Mouse (Mus musculus): Measurements from ENCODE around the gene Syt14.
A peak's percentile ranks its signal among the peaks of the same experiment; 100 is the strongest.

Gene Syt14

DNA sequence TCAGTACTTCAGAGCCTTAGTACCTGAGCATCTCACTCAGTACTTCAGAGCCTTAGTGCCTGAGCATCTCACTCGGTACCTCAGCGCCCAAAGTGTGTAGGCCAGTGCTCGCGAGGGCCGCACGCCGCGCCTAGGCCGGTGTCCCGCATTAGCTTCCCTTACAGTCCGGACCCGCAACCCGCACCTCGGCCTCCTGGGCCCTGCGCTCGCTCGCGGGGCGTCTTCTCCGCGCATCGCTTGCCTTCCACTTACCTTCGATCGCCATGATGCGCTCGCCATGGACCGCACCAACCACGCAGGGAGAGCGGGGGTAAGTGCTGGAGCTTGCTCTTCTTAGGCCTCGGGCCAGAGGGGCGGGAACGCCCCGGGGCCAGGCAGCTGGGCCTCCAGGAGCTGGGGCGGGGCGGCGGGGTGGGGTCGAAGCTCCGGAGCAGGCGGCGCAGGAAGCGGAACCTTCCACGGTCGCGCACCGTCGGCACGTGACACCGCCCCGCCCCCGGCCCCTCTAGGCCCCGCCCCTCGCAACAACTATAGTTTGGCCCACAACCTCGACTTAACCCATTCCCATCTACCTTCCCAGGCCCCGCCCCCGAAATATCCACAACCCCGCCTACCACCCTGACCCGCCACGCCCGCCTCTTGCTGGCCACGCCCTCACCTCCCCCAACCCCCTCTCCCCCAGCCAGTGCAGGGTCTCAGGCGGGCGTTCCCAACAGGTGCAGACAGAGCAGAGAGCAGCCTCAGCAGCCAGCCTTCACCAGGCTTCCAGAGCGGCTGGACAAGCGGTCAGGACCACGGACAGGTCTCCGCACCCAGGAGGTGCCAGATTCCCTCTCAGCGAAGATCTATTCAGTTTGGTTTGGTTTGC lies at the start of gene Syt14:
Gene Syt14, minus strand, starts transcription at position 405 of the 868 bp plus-strand sequence.
- DNase-seq: peak; percentile 66

DNA sequence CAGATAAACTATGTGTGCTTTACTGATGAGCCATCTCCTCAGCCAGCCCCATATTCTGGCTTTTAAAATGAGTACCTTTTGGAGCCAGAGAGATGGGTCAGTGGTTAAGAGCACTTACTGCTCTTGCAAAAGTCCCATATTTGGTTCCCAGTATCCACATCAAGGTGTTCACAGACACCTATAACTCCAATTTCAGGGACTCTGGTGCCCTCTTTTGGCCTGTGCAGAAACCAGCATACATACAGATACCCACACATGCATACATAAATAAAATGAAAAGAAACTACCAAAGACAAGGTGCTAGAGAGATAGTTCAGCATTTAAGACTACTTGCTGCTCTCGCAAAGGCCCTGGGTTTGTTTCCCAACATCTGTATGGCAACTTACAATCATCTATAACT lies 48.4 kb upstream of the Syt14 start:
- no peak for DNase-seq

DNA sequence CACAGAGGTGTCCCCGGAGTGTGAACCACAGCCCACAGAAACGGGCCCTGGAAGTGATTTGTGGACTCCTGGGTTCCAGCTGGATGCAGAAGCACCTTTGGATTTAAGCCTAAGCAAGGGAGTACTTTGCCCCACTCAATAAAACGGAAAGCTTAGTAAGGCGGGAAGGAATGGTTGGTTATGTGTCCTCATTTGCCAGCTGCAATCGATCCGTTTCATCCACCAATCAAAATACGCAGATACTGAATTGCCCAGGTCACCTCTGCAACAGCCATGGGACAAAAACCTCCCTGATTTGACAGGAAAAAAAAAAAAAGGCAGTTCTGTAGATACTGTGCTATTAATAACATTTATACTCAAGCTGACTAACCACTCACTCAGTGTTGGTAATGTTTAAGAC lies 47.5 kb upstream of the Syt14 start:
- DNase-seq: no peak

DNA sequence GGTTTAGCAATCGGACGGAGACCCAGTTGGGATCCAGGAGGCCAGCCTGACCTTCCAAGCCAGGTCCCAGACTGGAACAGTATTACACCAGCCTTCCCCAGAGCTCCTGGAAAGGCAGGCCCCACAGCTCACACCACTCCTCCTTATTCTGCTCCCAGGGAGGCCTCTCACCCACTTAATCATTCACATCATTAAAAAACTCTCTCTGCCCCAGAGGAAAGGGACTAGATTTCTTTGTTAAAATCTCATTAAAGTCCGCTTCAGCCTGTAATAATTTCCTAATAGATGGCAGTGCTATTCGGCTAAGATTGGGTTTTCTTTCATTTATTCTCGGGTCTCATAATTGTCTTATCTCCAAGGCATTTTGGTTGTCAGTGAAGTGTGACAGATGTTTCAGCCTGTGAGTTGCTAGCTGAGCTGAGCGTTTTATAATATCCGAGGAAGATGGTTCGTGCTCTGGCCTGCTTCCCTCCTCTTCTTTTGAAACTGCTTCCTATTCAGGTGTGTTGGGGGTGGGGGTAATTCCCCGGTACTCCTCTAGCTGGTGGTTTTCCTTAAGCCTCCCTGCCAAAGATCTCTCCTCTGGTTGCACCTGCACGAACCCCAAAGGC lies 46.8 kb upstream of the Syt14 start:
- DNase-seq: peak; percentile 17

DNA sequence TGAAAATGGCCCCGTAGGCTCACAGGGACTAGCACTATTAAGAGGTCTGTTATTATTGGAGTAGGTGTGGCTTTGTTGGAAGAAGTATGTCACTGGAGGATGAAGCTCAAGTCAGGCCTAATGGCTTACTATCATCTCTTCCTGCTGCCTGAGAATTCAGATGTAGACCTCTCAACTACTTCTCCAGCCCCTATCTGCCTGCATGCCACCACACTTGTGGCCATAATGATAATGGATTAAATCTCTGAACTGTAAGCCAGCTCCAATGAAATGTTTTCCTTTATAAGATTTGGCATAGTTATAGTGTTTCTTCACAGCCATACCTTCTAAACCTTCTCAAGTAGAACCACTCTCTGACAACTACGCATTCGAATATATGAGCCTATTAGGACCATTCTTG lies 27.0 kb upstream of the Syt14 start:
- DNase-seq: no peak

DNA sequence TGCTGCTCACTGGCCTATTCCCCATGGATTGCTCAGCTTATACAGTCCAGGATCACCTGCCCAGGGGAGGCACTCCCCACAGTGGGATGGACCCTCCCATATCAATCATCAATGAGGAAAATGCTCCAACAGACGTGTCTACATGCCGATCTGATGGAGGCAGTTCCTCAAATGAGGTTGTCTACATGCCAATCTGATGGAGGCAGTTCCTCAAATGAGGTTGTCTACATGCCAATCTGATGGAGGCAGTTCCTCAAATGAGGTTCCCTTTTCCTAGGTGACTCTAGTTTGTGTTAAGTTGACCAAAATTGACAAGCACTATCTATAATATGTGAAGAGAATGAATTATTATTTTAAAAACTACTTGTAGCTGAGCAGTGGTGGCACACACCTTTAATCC lies 24.6 kb upstream of the Syt14 start:
- DNase-seq: no peak

DNA sequence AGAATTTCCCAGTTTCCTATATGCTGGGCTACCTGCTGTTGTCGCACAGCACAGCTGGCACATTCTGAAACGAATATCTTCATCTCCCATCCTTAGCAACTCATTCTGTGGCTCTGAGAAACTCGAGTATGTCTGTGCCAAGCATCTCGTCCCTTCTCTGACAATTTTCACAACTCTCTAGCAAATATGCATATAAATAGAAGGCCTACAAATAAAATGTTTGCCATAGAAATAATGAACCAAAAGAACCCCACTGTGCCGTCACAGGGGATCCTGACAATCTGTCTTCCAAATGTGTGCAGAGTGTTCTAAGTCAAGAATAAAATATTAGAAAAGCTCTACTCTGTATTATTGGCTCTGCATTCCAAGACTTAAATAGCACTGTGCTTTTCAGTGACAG lies 24.0 kb upstream of the Syt14 start:
- no peak for DNase-seq

DNA sequence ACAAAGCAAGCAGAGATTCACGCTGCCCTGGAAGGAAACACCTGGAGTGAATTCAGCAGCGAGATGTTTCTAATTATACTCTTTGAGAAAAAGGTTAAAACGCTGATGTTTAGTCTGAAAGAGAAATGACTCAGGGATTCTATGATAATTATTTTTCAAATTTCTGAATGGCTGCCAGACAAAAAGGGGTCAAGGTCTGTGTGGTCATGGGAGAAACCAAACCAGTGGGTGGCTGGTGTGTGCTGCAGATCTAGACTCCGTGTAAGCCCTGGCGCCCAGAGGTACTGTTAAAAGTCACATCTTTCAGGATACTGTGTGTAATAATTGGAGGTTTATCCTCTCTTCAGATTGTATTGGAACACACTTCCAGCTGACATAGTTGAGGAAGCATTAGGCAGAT lies 18.8 kb upstream of the Syt14 start:
- no peak for DNase-seq

DNA sequence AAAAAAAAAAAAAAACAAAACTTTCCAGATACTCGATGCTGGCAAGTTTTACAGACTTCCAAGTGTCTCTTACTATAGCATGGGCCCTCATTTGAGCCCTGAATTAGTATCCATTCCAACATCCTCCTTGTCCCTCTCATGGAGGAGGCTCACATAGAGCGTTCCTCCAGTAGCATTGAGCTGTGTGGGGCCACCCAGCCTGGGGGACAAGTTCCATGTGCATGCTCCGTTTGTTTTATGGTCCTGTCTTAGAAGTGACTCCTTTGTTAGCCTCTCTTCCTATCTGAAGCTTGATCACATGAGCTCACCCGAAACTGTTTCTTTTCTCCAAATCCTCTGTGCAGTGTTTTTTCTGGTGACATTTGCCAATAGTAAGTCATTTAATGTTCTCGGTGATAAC lies 17.5 kb upstream of the Syt14 start:
- DNase-seq: no peak

DNA sequence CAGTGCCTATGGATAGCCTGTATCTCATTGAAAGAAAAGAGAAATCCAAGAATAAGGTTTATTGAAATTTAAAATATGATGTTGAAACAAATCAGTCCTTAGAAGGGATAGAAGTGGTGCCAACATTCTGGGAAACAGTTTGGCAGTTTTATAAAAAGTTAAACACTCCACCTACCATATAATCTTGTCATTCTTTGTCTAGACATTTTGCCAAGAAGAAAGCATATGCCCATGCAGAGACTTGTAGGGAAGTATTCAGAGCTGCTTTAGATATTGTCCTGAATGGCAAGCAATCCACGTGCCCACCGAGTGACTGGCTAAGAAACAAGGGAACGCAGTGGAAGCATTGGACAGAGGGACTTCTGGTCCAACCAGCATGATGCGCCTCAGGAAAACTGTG lies 12.0 kb upstream of the Syt14 start:
- DNase-seq: no peak

DNA sequence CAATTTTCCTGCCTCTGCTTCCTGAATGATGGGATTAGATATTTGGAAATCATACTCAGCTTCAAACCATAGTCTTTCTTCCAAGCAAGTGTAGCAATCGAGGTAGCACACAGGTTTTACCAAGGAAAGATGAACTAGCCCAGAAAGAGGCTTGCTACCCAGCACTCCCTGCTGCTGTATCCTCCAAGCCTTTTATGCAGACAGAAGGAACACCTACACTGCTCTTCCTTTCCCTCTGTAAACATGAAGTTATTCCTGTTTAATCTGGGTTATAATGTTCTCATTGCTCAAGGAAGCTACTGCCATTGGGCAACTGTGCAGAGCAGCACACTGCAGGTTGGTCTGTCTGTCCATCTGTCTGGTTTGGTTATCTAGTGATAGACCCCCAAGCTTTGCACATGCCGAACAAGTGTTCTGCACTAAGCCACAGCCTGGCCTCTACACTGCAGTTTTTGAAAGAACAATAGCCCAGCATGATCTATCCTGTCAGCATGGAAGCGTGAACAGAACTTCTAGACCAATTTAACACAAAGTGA lies 7.3 kb upstream of the Syt14 start:
- DNase-seq: no peak

DNA sequence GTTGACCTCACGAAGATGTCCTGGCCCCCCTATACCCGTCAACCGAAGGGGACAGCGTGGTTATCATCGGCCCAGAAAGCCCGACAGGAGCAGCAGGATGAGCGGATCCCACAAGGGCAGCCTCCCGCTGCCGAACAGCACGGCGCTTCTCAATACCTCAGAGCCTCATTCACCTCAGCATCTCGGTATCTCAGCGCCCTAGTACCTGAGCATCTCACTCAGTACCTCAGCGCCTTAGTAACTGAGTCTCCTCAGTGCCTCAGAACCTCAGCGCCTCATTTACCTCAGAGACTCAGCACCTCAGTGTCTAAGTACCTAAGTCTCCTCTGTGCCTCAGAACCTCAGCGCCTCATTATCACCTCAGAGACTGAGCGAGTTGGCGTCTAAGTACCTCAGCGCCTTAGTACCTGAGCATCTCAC lies 614 bp downstream of the Syt14 start:
- no peak for DNase-seq

DNA sequence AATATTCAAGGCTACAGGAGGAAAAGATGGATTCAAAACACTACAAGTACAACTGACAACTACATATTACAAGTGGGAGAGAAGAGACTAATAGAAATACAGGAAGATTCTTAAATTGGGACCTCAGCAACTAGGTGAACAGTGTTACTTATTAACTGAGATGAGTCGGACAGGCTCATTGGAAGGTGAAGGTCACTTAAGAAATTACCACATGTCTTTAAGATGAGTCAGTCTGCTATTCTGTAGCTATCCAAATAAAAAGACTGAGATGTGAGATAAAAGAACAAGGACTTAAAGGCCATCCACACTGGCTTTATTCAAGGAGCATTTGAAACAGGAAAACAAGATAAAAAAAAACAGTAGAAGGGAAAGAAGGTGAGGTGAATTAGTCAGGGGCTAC lies 11.3 kb downstream of the Syt14 start:
- no peak for DNase-seq

DNA sequence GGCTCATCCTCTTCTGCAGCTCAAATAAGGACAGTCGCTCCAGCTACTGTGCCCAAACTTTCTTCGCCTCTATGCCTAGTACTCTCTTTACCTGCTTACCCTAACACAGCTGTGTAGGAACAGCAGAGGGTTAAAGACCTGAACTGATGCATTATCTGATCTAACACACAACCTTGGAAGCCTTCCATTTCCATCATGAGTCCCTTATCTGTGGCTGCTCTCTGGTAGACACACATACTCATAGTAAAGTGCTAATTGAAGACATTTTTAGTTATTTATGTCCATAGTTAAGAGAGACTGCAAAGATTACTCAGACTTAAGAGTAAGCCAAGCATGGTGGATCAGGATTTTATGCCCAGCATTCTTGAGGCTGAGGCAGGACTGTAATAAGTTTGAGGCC lies 23.2 kb downstream of the Syt14 start:
- no peak for DNase-seq

DNA sequence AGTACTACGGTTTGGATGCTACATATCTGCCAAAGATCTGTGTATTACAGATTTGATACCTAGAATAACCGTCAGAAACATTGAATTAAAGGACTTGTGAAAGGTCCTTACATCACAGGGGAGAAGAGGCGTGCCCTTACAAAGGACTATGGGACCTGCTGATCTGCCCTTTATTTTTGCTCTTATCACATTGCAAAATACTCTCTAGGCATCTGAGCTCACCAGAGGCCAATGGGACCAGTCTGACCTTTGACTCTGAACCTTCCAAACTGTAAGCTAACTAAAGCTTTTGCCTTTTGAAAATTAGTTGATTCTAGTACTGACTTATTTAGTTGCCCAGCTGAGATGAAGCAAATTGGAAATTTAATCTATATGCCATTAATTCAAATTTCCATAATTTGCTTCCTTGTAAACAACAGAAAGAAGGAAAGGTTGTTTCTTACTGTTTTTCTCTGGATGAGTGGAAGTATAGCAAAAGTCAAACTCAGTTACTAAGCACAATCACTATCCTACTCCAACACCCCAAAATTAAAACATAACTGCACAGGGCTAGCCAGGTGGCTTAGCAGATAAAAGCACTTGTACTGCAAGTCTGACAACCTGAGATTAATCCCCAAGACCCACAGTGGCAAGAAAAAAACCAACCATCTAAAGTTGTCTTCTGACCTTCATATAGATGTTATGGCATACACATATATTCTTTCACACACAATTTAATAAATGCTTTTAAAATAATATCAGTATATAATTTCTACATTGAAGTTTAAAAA lies 24.4 kb downstream of the Syt14 start:
- DNase-seq: no peak

DNA sequence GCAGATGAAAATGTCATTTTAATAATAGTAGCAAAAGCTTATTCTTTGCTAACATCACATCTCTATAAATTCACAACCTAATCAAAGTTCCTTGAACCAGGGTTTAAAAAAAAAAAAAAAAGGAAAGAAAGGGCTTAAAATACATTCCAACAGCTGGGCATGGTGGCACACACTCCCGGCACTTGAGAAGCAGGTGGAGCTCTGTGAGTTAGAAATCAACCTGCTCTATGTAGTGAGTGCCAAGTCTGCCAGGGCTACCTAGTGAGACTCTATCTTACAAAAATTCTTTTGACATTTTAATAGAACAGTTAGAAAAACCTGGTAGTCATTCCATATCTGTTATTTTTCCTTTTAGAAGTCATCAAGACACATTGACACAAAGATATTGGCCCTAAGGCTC lies 31.0 kb downstream of the Syt14 start:
- no peak for DNase-seq

DNA sequence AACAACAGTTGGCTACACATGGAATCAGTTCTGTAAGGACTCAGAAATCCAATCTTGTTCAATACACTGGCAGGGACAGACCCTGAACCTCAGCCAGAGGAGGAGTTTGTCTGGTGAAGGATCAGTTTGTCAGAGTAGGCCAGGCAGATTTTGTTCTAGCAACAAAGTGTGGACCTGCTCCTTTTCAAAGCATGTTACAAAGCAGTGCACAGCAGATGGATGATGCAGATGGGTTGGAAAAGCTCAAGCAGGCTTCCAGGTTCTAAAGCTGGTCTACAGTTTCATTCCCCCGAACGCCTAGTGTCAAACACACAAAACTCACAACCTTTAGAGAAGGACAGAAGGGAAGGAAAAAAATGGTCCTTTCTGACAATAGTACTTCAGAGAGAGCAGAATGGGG lies 31.6 kb downstream of the Syt14 start:
- no peak for DNase-seq

DNA sequence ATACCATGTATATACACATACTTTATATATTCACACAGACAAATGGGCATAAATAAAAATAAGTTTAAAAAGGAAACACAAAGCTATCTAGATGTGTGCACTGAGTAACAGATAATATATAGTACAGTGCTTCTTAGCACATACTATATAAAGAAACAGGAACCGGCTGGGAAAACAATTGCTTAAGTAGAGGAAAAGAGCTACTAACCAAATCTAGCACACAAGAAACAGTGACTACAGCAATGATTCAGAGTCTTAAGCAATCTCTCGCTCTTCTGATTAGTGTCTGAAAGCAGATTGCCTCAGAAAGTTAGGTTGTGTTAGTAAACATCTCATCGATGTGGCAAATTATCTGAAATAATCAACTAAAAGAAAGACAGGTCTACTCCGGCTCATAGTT lies 33.3 kb downstream of the Syt14 start:
- DNase-seq: no peak

DNA sequence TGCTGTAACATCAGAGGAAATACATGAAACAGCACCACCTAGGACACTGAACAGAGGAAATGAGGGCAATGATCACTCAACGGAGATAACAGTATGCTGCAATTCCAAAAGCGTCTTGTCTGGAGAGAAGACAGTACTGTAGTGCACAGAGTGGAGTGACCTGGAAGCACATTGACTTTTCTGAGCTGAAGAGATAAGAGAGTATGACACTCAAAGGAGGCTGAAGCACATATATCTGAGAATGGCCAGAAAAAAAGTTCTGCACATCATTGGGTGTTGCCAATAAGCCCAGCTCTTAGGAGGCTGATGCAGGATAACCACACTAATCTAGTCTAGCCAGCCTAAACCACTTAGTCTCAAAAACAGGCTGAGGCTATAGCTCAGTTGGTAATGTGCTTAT lies 34.0 kb downstream of the Syt14 start:
- DNase-seq: no peak

DNA sequence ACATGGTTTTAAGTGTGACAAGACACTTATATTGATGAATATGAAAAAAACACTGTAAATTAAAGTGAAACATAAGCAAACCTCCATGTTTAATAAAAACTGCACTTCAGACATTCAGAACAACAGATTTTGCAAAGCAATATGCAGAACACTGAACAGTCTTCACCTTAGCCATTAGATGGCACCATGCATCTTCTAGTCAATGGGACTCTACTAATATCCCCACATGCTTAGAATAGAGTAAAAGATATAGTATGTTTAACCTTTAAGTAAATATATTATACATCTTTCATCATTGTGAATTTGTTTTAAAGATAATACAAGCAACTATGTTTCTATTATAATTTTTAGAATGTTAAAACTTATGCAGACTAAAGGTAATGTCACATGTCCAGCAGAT lies 34.7 kb downstream of the Syt14 start:
- DNase-seq: no peak

DNA sequence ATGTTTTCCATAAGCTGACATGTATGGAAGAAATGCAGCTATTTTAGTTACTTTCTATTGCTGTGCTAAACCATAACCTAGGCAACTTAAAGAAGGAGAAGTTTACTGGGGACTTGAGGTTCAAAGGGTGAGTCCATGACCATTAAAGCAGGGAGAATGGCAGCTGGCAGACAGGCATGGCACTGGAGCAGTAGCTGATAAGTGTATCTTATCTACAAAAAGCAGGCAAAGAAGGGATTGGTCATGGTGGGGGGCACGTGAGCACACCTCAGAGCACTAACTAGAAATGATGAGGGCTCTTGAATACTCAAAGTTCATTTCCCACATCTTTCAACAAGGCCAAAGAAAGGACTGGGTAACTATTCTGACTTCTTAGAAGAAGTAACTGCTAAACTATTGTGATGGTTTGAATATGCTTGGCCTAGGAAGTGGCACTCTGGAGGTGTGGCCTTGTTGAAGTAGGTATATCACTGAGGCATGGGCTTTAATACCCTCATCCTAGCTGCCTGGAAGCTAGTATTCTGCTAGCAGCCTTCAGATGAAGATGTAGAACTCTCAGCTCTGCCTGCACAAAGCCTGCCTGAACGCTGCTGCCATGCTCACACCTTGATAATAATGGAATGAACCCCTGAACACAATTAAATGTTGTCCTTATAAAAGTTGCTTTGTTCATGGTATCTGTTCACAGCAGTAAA lies 41.2 kb downstream of the Syt14 start:
- DNase-seq: no peak

DNA sequence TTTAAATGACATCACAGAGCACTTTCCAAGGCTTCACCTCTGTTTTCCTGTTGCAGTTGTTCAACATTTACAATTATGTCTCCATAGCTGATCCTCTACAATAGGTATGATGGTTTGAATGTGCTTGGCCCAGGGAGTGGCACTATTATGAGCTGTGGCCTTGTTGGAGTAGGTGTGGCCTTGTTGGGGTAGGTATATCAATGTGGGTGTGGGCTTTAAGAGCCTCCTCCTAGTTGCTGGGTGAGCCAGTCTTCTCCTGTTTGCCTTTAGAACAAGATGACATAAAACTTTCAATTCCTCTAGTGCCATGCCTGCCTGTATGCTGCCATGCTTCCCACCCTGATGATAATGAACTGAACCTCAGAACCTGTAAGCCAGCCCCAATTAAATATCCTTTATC lies 42.1 kb downstream of the Syt14 start:
- no peak for DNase-seq

DNA sequence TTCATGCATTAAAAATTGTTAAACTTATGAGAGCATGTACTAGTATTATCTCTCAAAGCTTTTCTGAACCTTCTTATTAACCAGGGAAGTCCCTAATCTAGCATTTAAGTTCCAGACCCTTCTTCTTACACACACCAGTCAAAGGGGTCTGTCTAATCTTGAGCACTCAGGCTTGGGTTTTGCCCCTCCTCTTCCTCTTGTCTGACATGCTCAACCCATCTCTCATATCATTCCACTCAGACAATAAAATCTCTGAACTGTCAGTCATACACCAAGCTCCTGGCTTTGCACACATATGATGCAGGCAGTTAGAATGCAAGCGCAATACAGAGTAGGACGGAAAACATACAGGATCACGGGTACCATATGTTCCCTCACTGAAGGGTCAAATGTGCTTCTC lies 48.4 kb downstream of the Syt14 start:
- no peak for DNase-seq

Data from lung, postnatal 14 days (tissue).